Mouse (Mus musculus) adrenal gland, adult 8-10 months (tissue): ENCODE results near the gene Rprm. TPM values are rescaled to one million over a fixed set of nuclear protein-coding genes. Genes with fewer than 3 reads are reported as not detected.

Experiments used
- DNase-seq: peaks from one replicate; pipeline ENCODE4 v3.0.0; 2022
- total RNA-seq, 4 experiments: library from RNA; stranded (reverse); gene quantifications; 2 replicates each; pipeline ENCODE4 v1.2.4; 2022

Rprm gene
- total RNA-seq: under 1 TPM; 0.17 to 0.55 (median 0.39) TPM

- peak; percentile 65 for DNase-seq
Observed at GRCm38 (mm10) chr2:54085430-54086087, at the start of gene Rprm. Gene Rprm (minus strand): TSS chr2:54085552.

GRCm38 (mm10) chr2:54119305-54119704 lies 34.0 kb upstream of the Rprm start:
- no peak for DNase-seq

DNA sequence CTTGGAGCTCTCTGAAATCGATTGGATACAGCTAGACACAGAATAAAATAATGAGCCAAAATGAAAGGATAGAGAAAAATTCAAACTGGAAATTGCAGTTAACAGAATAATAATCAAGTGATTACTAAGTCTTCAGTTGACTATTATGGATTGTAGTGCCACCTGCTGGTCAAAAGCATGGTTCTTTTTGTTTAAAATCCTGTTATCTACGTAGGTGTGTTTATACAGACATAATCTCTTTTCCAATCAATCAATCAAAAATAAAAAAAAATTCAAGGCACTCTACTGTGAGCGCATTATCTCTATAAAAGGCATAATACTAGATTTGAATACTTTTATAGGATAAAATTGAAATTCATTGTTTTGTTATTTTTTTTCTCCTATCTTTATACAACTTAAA lies 33.5 kb upstream of the Rprm start:
- DNase-seq: no peak

- no peak for DNase-seq
Observed at GRCm38 (mm10) chr2:54111294-54111693, 25.9 kb upstream of the Rprm start.

DNA sequence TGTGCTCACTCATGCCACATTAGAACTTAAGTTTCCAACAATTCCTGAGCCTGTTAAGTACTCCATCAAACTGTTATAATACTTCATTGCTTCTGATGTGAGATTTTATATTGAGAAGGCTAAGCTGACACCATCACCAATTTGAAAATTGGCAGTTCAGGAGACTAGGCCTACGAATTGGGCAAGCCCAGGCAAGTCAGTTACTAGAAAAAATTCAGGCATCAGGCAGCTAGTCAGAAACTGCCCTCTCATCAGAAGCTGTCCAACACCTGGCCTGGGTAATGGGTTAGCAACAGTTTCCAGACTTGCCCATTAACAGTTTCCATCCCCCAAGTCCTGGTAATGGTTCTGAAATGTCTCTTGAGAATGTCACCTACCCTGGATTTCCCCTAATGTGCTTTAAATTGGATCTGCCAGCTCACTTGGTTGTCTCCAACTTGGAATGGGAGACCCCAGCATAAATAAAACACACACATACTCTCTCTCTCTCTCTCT lies 20.9 kb upstream of the Rprm start:
- DNase-seq: no peak

- no peak for DNase-seq
Observed at GRCm38 (mm10) chr2:54099939-54100338, 14.6 kb upstream of the Rprm start.

DNA sequence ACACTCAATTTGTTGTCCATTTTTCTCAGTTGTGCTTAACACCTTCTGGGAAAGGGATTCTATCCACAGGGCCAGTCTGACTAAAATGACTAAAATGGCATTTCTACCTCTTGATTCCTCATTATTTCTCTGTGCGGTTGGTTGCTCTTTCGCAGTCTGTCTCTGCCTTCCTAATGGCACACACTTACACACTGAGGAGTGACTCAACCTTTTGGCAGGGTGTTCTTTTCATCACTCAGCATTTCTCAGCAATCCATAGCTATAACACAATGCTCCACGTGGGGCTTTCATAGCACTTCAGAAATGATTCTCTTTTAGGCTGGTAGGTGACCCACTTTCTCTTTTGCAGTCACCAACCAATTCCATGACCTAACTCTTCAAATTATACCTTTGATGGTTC lies 7.3 kb upstream of the Rprm start:
- no peak for DNase-seq

GRCm38 (mm10) chr2:54086254-54086653 lies 902 bp upstream of the Rprm start:
- DNase-seq: no peak

DNA sequence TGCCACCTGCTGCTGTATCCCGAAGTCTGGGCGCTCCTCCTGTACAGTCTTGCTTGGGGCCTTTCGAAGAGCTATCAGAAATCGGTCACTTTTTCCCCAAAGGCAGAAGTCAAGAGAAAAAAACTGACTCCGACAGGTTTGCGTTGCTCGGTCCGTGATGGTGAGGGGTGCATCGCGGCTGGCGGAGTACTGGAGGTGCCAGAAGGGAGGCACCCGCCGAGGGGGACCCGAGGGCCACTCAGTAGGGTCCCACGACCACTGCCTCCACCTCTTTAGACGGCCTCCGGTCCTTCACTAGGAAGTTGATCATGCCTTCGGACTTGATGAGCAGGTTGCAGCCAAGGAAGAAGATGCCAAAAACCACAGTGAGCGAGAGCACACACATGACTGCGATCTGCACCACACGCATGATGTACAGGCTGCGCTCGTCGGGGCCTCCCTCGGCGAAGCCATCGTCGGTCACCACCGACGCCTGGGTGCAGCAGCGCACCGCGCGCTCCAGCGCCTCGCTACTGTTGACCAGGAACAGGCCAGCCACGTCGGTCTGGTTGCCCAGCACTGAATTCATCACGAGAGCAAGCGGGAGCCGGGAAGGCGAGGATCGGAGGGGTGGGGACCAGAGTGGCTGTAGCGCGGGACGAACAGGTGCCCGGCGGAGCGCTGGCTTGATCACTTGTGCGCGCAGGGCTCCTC lies 469 bp downstream of the Rprm start:
- DNase-seq: no peak

GRCm38 (mm10) chr2:54083861-54084736 lies 1.3 kb downstream of the Rprm start:
- DNase-seq: no peak

GRCm38 (mm10) chr2:54078961-54079360 lies 6.4 kb downstream of the Rprm start:
- DNase-seq: no peak

DNA sequence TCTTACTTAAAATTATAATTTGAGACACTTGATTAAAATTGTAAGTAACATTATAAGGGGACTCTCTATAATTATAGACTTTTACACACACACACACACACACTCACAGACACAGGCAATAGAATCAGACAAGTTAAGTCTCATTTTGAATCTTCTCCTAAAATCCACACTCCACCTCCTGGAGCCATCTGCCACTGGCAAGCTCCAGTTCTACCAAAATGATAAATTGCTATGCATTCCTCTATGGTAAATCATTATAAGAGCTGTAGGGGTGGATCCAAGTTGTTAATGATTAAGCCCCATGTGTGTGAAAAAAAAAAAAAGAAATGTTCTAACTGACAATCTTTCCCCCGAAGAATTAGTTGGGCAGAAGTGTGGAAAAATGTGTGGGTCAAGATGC lies 13.8 kb downstream of the Rprm start:
- no peak for DNase-seq

DNA sequence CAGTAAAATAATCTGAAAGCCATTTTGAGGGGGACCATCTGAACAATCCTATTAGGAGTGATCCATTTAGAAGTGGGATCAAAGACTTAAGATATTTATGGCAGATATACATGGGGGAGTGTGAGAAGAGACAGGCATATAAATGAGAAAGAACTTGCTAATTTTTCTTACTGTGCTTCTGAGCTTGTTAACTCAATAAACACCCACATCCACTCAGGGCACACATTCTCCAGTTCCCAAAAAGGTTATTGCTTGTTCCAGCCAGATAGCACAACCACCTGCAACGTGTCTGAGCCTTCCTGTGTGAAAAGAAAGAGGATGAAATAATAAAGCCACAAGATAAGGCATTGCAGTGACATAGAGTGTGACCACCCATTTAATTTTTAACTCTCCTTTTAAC lies 22.9 kb downstream of the Rprm start:
- no peak for DNase-seq

DNA sequence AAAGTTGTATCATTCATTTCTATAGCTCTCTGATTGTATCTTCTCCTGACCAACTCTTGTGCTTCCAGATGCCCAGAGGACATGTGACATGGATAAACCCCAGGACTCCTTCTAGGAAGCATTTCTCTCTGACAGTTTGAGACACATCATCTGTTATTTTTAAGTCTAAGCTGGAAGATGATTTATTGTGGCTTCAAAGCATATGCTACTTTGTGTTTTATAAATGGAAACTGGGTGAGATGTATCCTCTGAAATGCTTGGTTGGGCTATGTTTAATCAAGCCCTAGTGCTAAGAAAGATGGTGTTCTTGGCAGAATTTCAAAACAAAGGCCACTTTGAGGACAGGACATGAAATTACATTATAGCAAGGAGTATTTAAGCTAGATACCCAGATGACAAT lies 24.3 kb downstream of the Rprm start:
- DNase-seq: no peak
